Mouse (Mus musculus) kidney, embryonic 16.5 days (tissue): Measurements from ENCODE around the gene Edaradd. TPM values are rescaled to one million over a fixed set of nuclear protein-coding genes. Genes with fewer than 3 reads are reported as not detected.

ENCODE experiments used
- ATAC-seq: fragments of 200-750 bp; cut with Nextera tagmentation; 2 replicates; pipeline ENCODE4 v1.8.0; 2017; ENCODE audit warnings: moderate TSS enrichment; ENCODE audit not compliant: low FRiP score, low TSS enrichment
- H3K27ac ChIP-seq: fragments of 300-500 bp; sonication (generic); 2 replicates; pipeline ENCODE4 v1.5.1; 2014; ENCODE audit warnings: low read length
- H3K27me3 ChIP-seq: fragments of 300-500 bp; sonication (generic); 2 replicates; pipeline ENCODE4 v1.6.1; 2014; ENCODE audit warnings: low read length, control low read depth, mixed read lengths; ENCODE audit not compliant: insufficient read depth
- H3K36me3 ChIP-seq: fragments of 300-500 bp; sonication (generic); 2 replicates; pipeline ENCODE4 v1.6.1; 2014; ENCODE audit warnings: low read length, control low read depth, mixed read lengths; ENCODE audit not compliant: insufficient read depth
- H3K4me1 ChIP-seq: fragments of 300-500 bp; sonication (generic); 2 replicates; pipeline ENCODE4 v1.6.1; 2014; ENCODE audit warnings: low read length, control low read depth, mixed read lengths; ENCODE audit not compliant: insufficient read depth
- H3K4me2 ChIP-seq: fragments of 300-500 bp; sonication (generic); replicated peaks from 2 replicates; pipeline ENCODE4 v1.6.1; 2014; ENCODE audit warnings: low read depth, low read length
- H3K4me3 ChIP-seq: fragments of 300-500 bp; sonication (generic); 2 replicates; pipeline ENCODE4 v1.5.1; 2014; ENCODE audit warnings: mild to moderate bottlenecking, low read length
- H3K9ac ChIP-seq: fragments of 300-500 bp; sonication (generic); replicated peaks from 2 replicates; pipeline ENCODE4 v1.6.1; 2014; ENCODE audit warnings: low read length
- H3K9me3 ChIP-seq: fragments of 300-500 bp; sonication (generic); 2 replicates; pipeline ENCODE4 v1.6.1; 2016; ENCODE audit warnings: low read length, control low read depth
- WGBS: fragments of 180-500 bp; shearing (Covaris S2); extraction: QIAGEN DNeasy Blood & Tissue Kit; methylation state at CpG from one replicate; pipeline ENCODE4 v1.1.7; 2014; 5-methylcytosine and 5-hydroxymethylcytosine counted together
- polyA plus RNA-seq: library from polyadenylated mRNA; unstranded; fragments of >200 nt; fragmentation: Nextera tagmentation; extraction: Ambion mirVana; gene quantifications from 2 replicates; pipeline ENCODE4 v1.2.1, GENCODE M21; 2015

Gene Edaradd
- polyA plus RNA-seq, 1 experiment from 2014 or later = 2.6 TPM

- Histone ChIP-seq H3K27me3 (no peaks in the 10 kb centered on the region), H3K4me2 (peak overlapping the region; percentile 99), H3K36me3 (no peaks in the 10 kb centered on the region), H3K9me3 (no peaks in the 10 kb centered on the region), H3K9ac (peak overlapping the region; percentile 46), H3K27ac (no peak overlapping the region), H3K4me3 (peak overlapping the region; percentile 71), H3K4me1 (peaks cover 6% of the 10 kb centered on the region; the same call in 1 of the 2 replicates)
- 4% methylated on average over 18 of the region's 18 CpGs for WGBS
- ATAC-seq = no peak
Observed at GRCm38 (mm10) chr13:12519371-12519770, 867 bp downstream of the Edaradd start.

GRCm38 (mm10) chr13:12511189-12511965 lies 8.9 kb downstream of the Edaradd start:
- no peaks in the 10 kb centered on the region for H3K27me3 ChIP-seq
- no peaks in the 10 kb centered on the region for H3K9me3 ChIP-seq
- no peak overlapping the region for H3K4me2 ChIP-seq
- H3K4me1 ChIP-seq = no peaks in the 10 kb centered on the region
- no peak overlapping the region for H3K27ac ChIP-seq
- H3K9ac ChIP-seq = 0 out of 2 replicates have a peak overlapping the region, but pooled peaks have one; percentile 22
- 62% methylated on average over 9 of the region's 9 CpGs for WGBS
- no peaks in the 10 kb centered on the region for H3K36me3 ChIP-seq
- peak; percentile 64 for ATAC-seq
- no peak overlapping the region for H3K4me3 ChIP-seq

DNA sequence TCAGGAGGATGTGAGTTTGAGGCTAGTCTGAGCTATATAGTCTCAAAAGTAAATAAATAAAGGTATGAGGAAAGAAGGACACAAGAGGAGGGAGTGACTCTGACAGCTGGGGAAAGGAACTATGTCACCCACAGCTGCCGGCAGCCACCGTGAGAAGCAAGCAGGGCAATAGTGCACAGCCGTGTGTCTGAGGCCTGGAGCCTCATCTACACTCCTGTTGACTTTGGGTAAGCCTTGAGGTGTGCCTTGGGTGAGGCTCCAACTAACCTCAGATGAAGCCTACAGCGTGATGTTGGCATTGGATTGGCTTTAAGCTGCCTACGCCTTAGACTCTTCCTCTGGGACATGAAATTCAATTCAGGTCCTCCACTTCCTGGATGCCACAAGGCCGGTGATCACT lies 10.2 kb downstream of the Edaradd start:
- H3K4me1 ChIP-seq = no peaks in the 10 kb centered on the region
- H3K4me2 ChIP-seq = no peak overlapping the region
- 73% methylated on average over 6 of the region's 6 CpGs for WGBS
- no peaks in the 10 kb centered on the region for H3K27me3 ChIP-seq
- no peak overlapping the region for H3K9ac ChIP-seq
- H3K27ac ChIP-seq = no peak overlapping the region
- no peaks in the 10 kb centered on the region for H3K36me3 ChIP-seq
- ATAC-seq = no peak
- H3K9me3 ChIP-seq = no peaks in the 10 kb centered on the region
- no peak overlapping the region for H3K4me3 ChIP-seq

DNA sequence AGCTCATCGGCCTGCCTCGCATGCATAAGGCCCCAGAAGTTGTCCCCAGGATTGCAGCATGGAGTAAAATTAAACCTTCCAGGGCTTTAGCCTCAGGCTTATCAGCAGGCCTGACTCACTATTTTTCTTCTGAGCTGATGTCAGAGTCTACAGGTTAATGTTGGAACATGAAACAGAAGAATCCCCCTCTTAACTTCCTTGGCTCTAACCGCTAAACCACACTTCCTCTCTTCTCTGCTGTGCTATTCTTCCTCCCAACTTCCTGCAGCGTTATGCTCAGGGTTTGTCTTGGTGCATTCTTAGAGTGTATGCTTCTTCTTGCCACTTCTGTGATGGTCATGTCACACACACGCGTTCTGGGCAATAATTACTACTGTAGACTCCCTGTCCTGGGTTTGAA lies 12.8 kb downstream of the Edaradd start:
- H3K36me3 ChIP-seq = no peaks in the 10 kb centered on the region
- no peak overlapping the region for H3K27ac ChIP-seq
- H3K27me3 ChIP-seq = no peaks in the 10 kb centered on the region
- no peak overlapping the region for H3K4me3 ChIP-seq
- ATAC-seq = no peak
- no peaks in the 10 kb centered on the region for H3K9me3 ChIP-seq
- no peak overlapping the region for H3K4me2 ChIP-seq
- WGBS = 90% methylated on average over 6 of the region's 6 CpGs
- peaks cover 8% of the 10 kb centered on the region for H3K4me1 ChIP-seq
- no peak overlapping the region for H3K9ac ChIP-seq

- Histone ChIP-seq H3K4me3 (no peak overlapping the region), H3K9ac (no peak overlapping the region), H3K4me2 (no peak overlapping the region), H3K27ac (no peak overlapping the region), H3K4me1 (peaks cover 8% of the 10 kb centered on the region), H3K9me3 (no peaks in the 10 kb centered on the region), H3K36me3 (no peaks in the 10 kb centered on the region), H3K27me3 (no peaks in the 10 kb centered on the region)
- ATAC-seq = peak; percentile 32; the same call in 1 of the 2 replicates
- 74% methylated on average over 3 of the region's 3 CpGs for WGBS
Observed at GRCm38 (mm10) chr13:12505359-12505758, 14.9 kb downstream of the Edaradd start.

DNA sequence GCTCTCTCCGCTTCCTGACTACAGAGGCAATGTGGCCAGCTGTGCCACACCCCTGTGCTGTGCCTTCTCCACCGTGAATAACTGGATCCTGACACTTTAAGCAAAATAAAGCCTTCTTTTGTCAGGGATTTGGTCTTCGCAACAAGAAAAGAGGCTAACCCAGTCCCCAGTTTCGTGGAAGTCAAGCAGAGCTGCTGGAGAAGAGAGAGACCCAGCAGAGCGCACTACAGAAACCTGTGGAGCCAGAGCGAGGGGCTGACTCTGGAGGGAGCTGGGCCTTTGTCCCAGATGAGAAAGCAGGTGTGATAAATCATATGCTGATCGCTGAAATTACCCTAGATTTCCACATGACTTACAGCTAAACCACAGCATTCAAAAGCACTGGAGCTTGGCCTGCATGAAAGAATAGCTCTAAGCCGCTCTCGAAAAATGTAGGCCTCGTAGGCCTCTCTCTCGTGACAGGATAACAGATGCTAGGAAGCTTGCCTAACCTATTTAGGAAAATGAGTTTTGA lies 16.9 kb downstream of the Edaradd start:
- no peak overlapping the region for H3K4me2 ChIP-seq
- peak; percentile 82 for ATAC-seq
- no peaks in the 10 kb centered on the region for H3K9me3 ChIP-seq
- H3K36me3 ChIP-seq = no peaks in the 10 kb centered on the region
- H3K9ac ChIP-seq = peak overlapping the region; percentile 5; the same call in 1 of the 2 replicates
- H3K27ac ChIP-seq = peak overlapping the region; percentile 60; the same call in 1 of the 2 replicates
- WGBS = 31% methylated on average over 11 of the region's 11 CpGs
- peaks cover 8% of the 10 kb centered on the region for H3K4me1 ChIP-seq
- H3K4me3 ChIP-seq = no peak overlapping the region
- no peaks in the 10 kb centered on the region for H3K27me3 ChIP-seq

GRCm38 (mm10) chr13:12502665-12503237 lies 17.5 kb downstream of the Edaradd start:
- Histone ChIP-seq H3K36me3 (no peaks in the 10 kb centered on the region), H3K4me2 (no peak overlapping the region), H3K27ac (peak overlapping the region; percentile 60; the same call in 1 of the 2 replicates), H3K9ac (peak overlapping the region; percentile 5; the same call in 1 of the 2 replicates), H3K9me3 (no peaks in the 10 kb centered on the region), H3K27me3 (no peaks in the 10 kb centered on the region), H3K4me3 (no peak overlapping the region), H3K4me1 (peaks cover 8% of the 10 kb centered on the region)
- WGBS = 50% methylated on average over 4 of the region's 4 CpGs
- peak; percentile 42; the same call in 1 of the 2 replicates for ATAC-seq

DNA sequence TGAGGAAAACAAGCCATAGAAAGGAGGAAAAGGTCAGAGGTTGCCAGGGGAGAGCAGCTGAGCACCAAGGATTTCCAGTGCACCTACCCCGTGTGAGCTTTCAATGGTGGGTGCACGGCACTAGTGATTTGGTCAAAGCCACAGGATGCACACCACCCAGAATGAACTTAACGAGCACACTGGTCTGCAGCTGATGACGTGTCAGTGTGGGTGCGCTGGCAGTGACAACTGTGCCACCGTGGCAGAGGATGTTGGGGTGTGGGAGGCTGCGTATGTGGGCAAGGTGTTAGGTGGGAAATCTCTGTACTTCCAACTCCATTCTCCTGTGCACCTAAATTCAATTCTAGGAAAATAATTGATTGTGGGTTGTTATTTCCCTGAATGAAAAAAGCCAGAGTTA lies 21.1 kb downstream of the Edaradd start:
- ATAC-seq = no peak
- Histone ChIP-seq H3K4me3 (no peak overlapping the region), H3K27me3 (no peaks in the 10 kb centered on the region), H3K9ac (no peak overlapping the region), H3K27ac (no peak overlapping the region), H3K36me3 (no peaks in the 10 kb centered on the region), H3K4me1 (peaks cover 8% of the 10 kb centered on the region), H3K4me2 (no peak overlapping the region), H3K9me3 (no peaks in the 10 kb centered on the region)
- WGBS = 82% methylated on average over 7 of the region's 7 CpGs

- no peaks in the 10 kb centered on the region for H3K9me3 ChIP-seq
- no peak overlapping the region for H3K4me3 ChIP-seq
- H3K4me1 ChIP-seq = peaks cover under 1% of the 10 kb centered on the region; the same call in 1 of the 2 replicates
- no peak overlapping the region for H3K4me2 ChIP-seq
- H3K9ac ChIP-seq = no peak overlapping the region
- WGBS = 70% methylated on average over 8 of the region's 8 CpGs
- H3K27me3 ChIP-seq = no peaks in the 10 kb centered on the region
- no peaks in the 10 kb centered on the region for H3K36me3 ChIP-seq
- ATAC-seq = no peak
- H3K27ac ChIP-seq = no peak overlapping the region
Observed at GRCm38 (mm10) chr13:12497809-12498208, 22.4 kb downstream of the Edaradd start.

DNA sequence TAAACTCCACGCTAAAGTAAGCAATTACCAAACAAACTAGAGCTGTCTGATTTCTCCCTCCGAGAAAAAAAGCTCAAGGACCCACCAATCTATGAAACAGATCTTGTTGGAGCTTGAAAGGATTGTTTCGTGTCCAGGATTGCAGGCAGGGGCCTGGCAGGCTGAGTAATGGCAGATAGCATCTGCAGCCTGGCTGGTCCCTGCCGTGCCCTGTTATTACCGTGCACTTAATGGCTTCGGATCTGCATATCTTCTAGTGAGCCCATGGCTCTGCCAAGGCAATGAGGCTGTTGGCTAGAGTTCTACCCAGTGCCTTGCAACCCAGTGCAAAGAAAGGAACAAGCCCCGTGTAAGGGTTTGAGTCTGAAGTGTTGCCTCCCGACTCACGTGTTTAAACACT lies 25.5 kb downstream of the Edaradd start:
- no peaks in the 10 kb centered on the region for H3K36me3 ChIP-seq
- WGBS = 76% methylated on average over 9 of the region's 9 CpGs
- no peak overlapping the region for H3K4me2 ChIP-seq
- no peaks in the 10 kb centered on the region for H3K4me1 ChIP-seq
- H3K4me3 ChIP-seq = no peak overlapping the region
- no peak overlapping the region for H3K9ac ChIP-seq
- no peaks in the 10 kb centered on the region for H3K27me3 ChIP-seq
- H3K9me3 ChIP-seq = no peaks in the 10 kb centered on the region
- H3K27ac ChIP-seq = no peak overlapping the region
- peak; percentile 59; the same call in 1 of the 2 replicates for ATAC-seq
